Mouse (Mus musculus): ENCODE data around the gene Gm45140.

DNA sequence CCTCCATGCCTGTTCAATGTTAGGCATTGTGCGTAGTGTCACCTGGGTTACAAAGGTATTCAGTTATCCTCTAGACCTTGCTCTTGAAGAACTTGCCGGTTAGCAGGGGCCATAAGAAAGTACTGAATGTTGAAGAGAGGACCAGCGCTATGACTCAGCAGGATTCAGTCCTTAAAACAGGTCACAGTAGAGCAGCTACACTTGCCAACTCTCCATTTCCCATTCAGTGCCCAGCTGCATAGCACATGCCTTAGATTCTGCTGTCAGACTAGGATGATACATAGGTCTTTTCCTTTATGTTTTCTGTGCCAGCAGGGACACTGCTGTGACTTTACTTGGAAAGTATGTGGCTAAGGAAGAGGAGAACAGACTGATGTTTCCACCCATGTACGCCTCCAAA is 17.9 kb upstream of the Gm45140 start:
- TF ChIP-seq MAFK (IDR thresholded peaks at IDR 0.05; ENCODE audit: borderline replicate concordance, low read depth, low read length) (no peak), POLR2A (IDR thresholded peaks at IDR 0.05; ENCODE audit: control insufficient read depth in 1 of 2, insufficient read depth in 1 of 2, low read depth in 1 of 2, low read length in 2 of 2, poor library complexity in 1 of 2) (no peak), EP300 (IDR thresholded peaks at IDR 0.05; ENCODE audit: low read depth in 1 of 2, low read length in 2 of 2) (no peak), ZKSCAN1 (IDR thresholded peaks at IDR 0.05; ENCODE audit: low read depth, low read length) (no peak), POLR2AphosphoS5 (IDR thresholded peaks at IDR 0.05; ENCODE audit: borderline replicate concordance, low read depth, low read length) (no peak), RCOR1 (IDR thresholded peaks at IDR 0.05; ENCODE audit: low read depth, low read length) (no peak), GATA1 (IDR thresholded peaks at IDR 0.05; ENCODE audit: low read depth, low read length) (no peak), UBTF (IDR thresholded peaks at IDR 0.05; ENCODE audit: borderline replicate concordance, insufficient read depth, low read depth, low read length) (no peak), CTCF (IDR thresholded peaks at IDR 0.05 in 2 of 3, conservative IDR thresholded peaks at IDR 0.05 in 1 of 3; ENCODE audit: control insufficient read depth in 1 of 3, insufficient read depth in 1 of 3, low read depth in 2 of 3, low read length in 3 of 3, poor library complexity in 1 of 3, severe bottlenecking in 1 of 3) (no peak), CHD1 (IDR thresholded peaks at IDR 0.05; ENCODE audit: low read depth, low read length) (no peak), ZNF384 (IDR thresholded peaks at IDR 0.05; ENCODE audit: low read depth, low read length) (no peak), USF1 (IDR thresholded peaks at IDR 0.05; ENCODE audit: low read depth, low read length) (no peak)
